Mouse (Mus musculus): ENCODE measurements around the gene Col26a1.

The Col26a1 gene

GRCm38 (mm10) chr5:136806379-136807056 lies 76.5 kb downstream of the Col26a1 start:
- DNase-seq (ENCODE audit: low read depth, low spot score) = no peak

GRCm38 (mm10) chr5:136805019-136805418 lies 78.0 kb downstream of the Col26a1 start:
- no peak for DNase-seq (ENCODE audit: low read depth, low spot score)

GRCm38 (mm10) chr5:136804246-136804645 lies 78.8 kb downstream of the Col26a1 start:
- DNase-seq (ENCODE audit: low read depth, low spot score) = no peak

- peak; percentile 18 for DNase-seq (ENCODE audit: low read depth, low spot score)
Measured at GRCm38 (mm10) chr5:136802732-136803131, 80.3 kb downstream of the Col26a1 start.

GRCm38 (mm10) chr5:136796917-136797316 lies 86.1 kb downstream of the Col26a1 start:
- DNase-seq (ENCODE audit: low read depth, low spot score) = no peak

- no peak for DNase-seq (ENCODE audit: low read depth, low spot score)
Measured at GRCm38 (mm10) chr5:136793807-136794206, 89.2 kb downstream of the Col26a1 start.

GRCm38 (mm10) chr5:136792541-136792940 lies 90.5 kb downstream of the Col26a1 start:
- DNase-seq (ENCODE audit: low read depth, low spot score) = no peak

GRCm38 (mm10) chr5:136791204-136791603 lies 91.8 kb downstream of the Col26a1 start:
- DNase-seq (ENCODE audit: low read depth, low spot score) = no peak

GRCm38 (mm10) chr5:136790570-136791196 lies 92.3 kb downstream of the Col26a1 start:
- DNase-seq (ENCODE audit: low read depth, low spot score) = peak; percentile 89

GRCm38 (mm10) chr5:136784531-136784930 lies 98.5 kb downstream of the Col26a1 start:
- DNase-seq (ENCODE audit: low read depth, low spot score) = no peak

GRCm38 (mm10) chr5:136782600-136782999 lies 100.4 kb downstream of the Col26a1 start:
- DNase-seq (ENCODE audit: low read depth, low spot score) = peak; percentile 59

GRCm38 (mm10) chr5:136780465-136780864 lies 102.5 kb downstream of the Col26a1 start:
- peak; percentile 84 for DNase-seq (ENCODE audit: low read depth, low spot score)

- peak; percentile 70 for DNase-seq (ENCODE audit: low read depth, low spot score)
Measured at GRCm38 (mm10) chr5:136779946-136780345, 103.1 kb downstream of the Col26a1 start.

- DNase-seq (ENCODE audit: low read depth, low spot score) = no peak
Measured at GRCm38 (mm10) chr5:136775548-136775947, 107.5 kb downstream of the Col26a1 start.

- peak; percentile 88 for DNase-seq (ENCODE audit: low read depth, low spot score)
Measured at GRCm38 (mm10) chr5:136773044-136774039, 109.7 kb downstream of the Col26a1 start.

- no peak for DNase-seq (ENCODE audit: low read depth, low spot score)
Measured at GRCm38 (mm10) chr5:136771132-136771531, 111.9 kb downstream of the Col26a1 start.

- DNase-seq (ENCODE audit: low read depth, low spot score) = no peak
Measured at GRCm38 (mm10) chr5:136767304-136767703, 115.7 kb downstream of the Col26a1 start.

- peak; percentile 68 for DNase-seq (ENCODE audit: low read depth, low spot score)
Measured at GRCm38 (mm10) chr5:136764157-136764669, 118.8 kb downstream of the Col26a1 start.

- no peak for DNase-seq (ENCODE audit: low read depth, low spot score)
Measured at GRCm38 (mm10) chr5:136760345-136760744, 122.7 kb downstream of the Col26a1 start.

GRCm38 (mm10) chr5:136759781-136760180 lies 123.2 kb downstream of the Col26a1 start:
- DNase-seq (ENCODE audit: low read depth, low spot score) = peak; percentile 59

- DNase-seq (ENCODE audit: low read depth, low spot score) = peak; percentile 62
Measured at GRCm38 (mm10) chr5:136755696-136756095, 127.3 kb downstream of the Col26a1 start.

All from ES-CJ7 (cell line).